Mouse (Mus musculus) telencephalon, adult 2 months (tissue): ENCODE results near the gene Eif2b2.

ENCODE experiments used
- DNase-seq: peaks from one replicate; pipeline ENCODE4 v3.0.0-alpha.2; 2011; ENCODE audit warnings: low read depth, low spot score

Eif2b2 gene

GRCm38 (mm10) chr12:85219236-85219904, at the start of gene Eif2b2:
Gene Eif2b2, plus strand, starts transcription at chr12:85219481.
- peak; percentile 97 for DNase-seq

GRCm38 (mm10) chr12:85169877-85170276, 49.4 kb upstream of the Eif2b2 start:
- no peak for DNase-seq

- DNase-seq = no peak
Measured at GRCm38 (mm10) chr12:85170284-85170947, 48.9 kb upstream of the Eif2b2 start.

GRCm38 (mm10) chr12:85170948-85171307, 48.4 kb upstream of the Eif2b2 start:
- DNase-seq = no peak

- no peak for DNase-seq
Measured at GRCm38 (mm10) chr12:85174016-85174415, 45.3 kb upstream of the Eif2b2 start.

GRCm38 (mm10) chr12:85175087-85175675, 44.1 kb upstream of the Eif2b2 start:
- no peak for DNase-seq

- DNase-seq = no peak
Measured at GRCm38 (mm10) chr12:85175926-85176845, 43.1 kb upstream of the Eif2b2 start.

GRCm38 (mm10) chr12:85176846-85177523, 42.3 kb upstream of the Eif2b2 start:
- no peak for DNase-seq

GRCm38 (mm10) chr12:85177740-85178239, 41.5 kb upstream of the Eif2b2 start, which contains the start of gene Pgf:
Gene Pgf, minus strand, starts transcription at chr12:85177790.
- no peak for DNase-seq

GRCm38 (mm10) chr12:85178294-85178693, 41.0 kb upstream of the Eif2b2 start:
- no peak for DNase-seq

GRCm38 (mm10) chr12:85181475-85182344, 37.6 kb upstream of the Eif2b2 start:
- DNase-seq = no peak

- no peak for DNase-seq
Measured at GRCm38 (mm10) chr12:85182345-85182643, 37.0 kb upstream of the Eif2b2 start.

- no peak for DNase-seq
Measured at GRCm38 (mm10) chr12:85182898-85183297, 36.4 kb upstream of the Eif2b2 start.

GRCm38 (mm10) chr12:85184118-85184517, 35.2 kb upstream of the Eif2b2 start:
- DNase-seq = no peak

GRCm38 (mm10) chr12:85185810-85186209, 33.5 kb upstream of the Eif2b2 start:
- DNase-seq = no peak

- no peak for DNase-seq
Measured at GRCm38 (mm10) chr12:85186361-85186760, 32.9 kb upstream of the Eif2b2 start.

GRCm38 (mm10) chr12:85190290-85190689, 29.0 kb upstream of the Eif2b2 start:
- DNase-seq = no peak

- no peak for DNase-seq
Measured at GRCm38 (mm10) chr12:85192461-85193108, 26.7 kb upstream of the Eif2b2 start.

- no peak for DNase-seq
Measured at GRCm38 (mm10) chr12:85193146-85193545, 26.1 kb upstream of the Eif2b2 start.
